Mouse (Mus musculus) midbrain, embryonic 13.5 days (tissue): ENCODE results near the gene Cand1. TPM values are rescaled to one million over a fixed set of nuclear protein-coding genes. Genes with fewer than 3 reads are reported as not detected.

Experiments used
- ATAC-seq: fragments of 200-750 bp; cut with Nextera tagmentation; 2 replicates; pipeline ENCODE4 v1.8.0; 2017; ENCODE audit warnings: mild to moderate bottlenecking, moderate TSS enrichment, moderate library complexity
- H3K27ac ChIP-seq: fragments of 300-500 bp; sonication (generic); 2 replicates; pipeline ENCODE4 v1.5.1; 2015; ENCODE audit warnings: inconsistent platforms, mild to moderate bottlenecking, moderate library complexity
- H3K27me3 ChIP-seq: fragments of 300-500 bp; sonication (generic); 2 replicates; pipeline ENCODE4 v1.6.1; 2015; ENCODE audit warnings: mild to moderate bottlenecking, inconsistent platforms
- H3K36me3 ChIP-seq: fragments of 300-500 bp; sonication (generic); 2 replicates; pipeline ENCODE4 v1.6.1; 2015; ENCODE audit warnings: mild to moderate bottlenecking, inconsistent platforms
- H3K4me1 ChIP-seq: fragments of 300-500 bp; sonication (generic); replicated peaks from 2 replicates; pipeline ENCODE4 v1.6.1; 2015; ENCODE audit warnings: inconsistent platforms
- H3K4me2 ChIP-seq: fragments of 300-500 bp; sonication (generic); replicated peaks from 2 replicates; pipeline ENCODE4 v1.6.1; 2015; ENCODE audit warnings: moderate library complexity, mild to moderate bottlenecking, inconsistent platforms
- H3K4me3 ChIP-seq: fragments of 300-500 bp; sonication (generic); replicated peaks from 2 replicates; pipeline ENCODE4 v1.5.1; 2015; ENCODE audit warnings: mild to moderate bottlenecking, inconsistent platforms
- H3K9ac ChIP-seq: fragments of 300-500 bp; sonication (generic); replicated peaks from 2 replicates; pipeline ENCODE4 v1.6.1; 2015; ENCODE audit warnings: mild to moderate bottlenecking, inconsistent platforms
- H3K9me3 ChIP-seq: fragments of 300-500 bp; sonication (generic); 2 replicates; pipeline ENCODE4 v1.6.1; 2016; ENCODE audit warnings: mild to moderate bottlenecking, inconsistent platforms
- WGBS: fragments of 180-500 bp; shearing (Covaris S2); methylation state at CpG from one replicate; pipeline ENCODE4 v1.1.7; 2015; 5-methylcytosine and 5-hydroxymethylcytosine counted together
- polyA plus RNA-seq: library from polyadenylated mRNA; unstranded; fragments of >200 nt; fragmentation: Nextera tagmentation; extraction: Ambion mirVana; gene quantifications from 2 replicates; pipeline ENCODE4 v1.2.1, GENCODE M21; 2015

Cand1 gene
- polyA plus RNA-seq, 1 experiment from 2014 or later: 55.9 TPM

DNA sequence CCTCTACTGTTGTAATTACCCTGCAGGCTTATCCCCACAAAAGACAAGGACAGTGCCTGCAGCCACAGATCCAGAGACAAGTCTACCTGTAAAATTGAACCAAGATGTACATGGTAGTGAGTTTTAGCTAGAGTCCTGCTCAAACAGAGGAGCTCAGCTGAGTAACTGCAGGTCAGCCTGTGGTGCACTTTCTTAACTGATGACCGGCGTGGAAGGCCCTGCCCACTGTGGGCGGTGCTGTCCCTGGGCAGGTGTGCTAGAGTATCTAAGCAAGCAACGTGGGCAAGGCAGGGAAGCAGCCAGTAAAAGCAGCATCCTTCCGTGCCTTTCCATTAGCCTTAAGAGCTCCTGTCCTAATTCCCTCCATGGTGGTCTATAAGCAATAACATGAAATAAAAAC lies 34.6 kb downstream of the Cand1 start:
- no peak overlapping the region for H3K27ac ChIP-seq
- no peaks in the 10 kb centered on the region for H3K27me3 ChIP-seq
- H3K4me3 ChIP-seq: no peak overlapping the region
- ATAC-seq: no peak
- no peak overlapping the region for H3K4me2 ChIP-seq
- no peak overlapping the region for H3K9ac ChIP-seq
- WGBS: 93% methylated on average over 5 of the region's 5 CpGs
- no peaks in the 10 kb centered on the region for H3K9me3 ChIP-seq
- peaks cover 78% of the 10 kb centered on the region for H3K36me3 ChIP-seq
- H3K4me1 ChIP-seq: no peaks in the 10 kb centered on the region

DNA sequence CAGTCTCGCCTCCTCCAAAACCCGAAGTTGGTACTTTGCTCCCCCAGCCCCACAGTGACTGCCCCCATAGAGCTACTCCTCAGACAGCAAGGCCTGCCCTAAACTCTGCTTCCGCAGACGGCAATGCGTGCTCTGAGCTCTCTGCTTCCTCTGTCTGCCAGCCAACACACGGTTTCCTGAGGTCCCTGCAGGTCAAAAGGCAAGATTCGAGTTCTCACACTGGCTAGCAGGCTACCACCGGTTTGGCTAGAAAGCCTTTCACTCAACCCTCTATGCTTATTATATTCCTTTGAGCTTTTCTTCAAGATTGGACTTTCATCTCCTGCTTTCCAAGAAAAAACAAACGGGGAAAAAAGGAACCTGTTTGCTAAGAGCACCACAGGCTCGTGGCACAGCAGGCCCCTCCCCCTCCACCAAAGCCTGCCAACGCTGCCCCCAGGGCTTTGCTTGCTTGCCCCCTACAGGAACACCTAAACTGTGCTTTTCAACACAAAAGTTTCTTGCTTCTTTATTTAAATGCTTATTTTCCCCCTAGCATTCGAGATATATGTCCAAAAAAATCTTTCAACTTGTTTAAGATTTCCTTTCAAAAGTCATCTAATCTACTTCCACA lies 35.4 kb downstream of the Cand1 start:
- ATAC-seq: no peak
- H3K27ac ChIP-seq: no peak overlapping the region
- H3K9me3 ChIP-seq: no peaks in the 10 kb centered on the region
- peaks cover 76% of the 10 kb centered on the region for H3K36me3 ChIP-seq
- no peaks in the 10 kb centered on the region for H3K27me3 ChIP-seq
- no peaks in the 10 kb centered on the region for H3K4me1 ChIP-seq
- no peak overlapping the region for H3K4me3 ChIP-seq
- WGBS: 83% methylated on average over 12 of the region's 12 CpGs
- H3K4me2 ChIP-seq: no peak overlapping the region
- no peak overlapping the region for H3K9ac ChIP-seq

DNA sequence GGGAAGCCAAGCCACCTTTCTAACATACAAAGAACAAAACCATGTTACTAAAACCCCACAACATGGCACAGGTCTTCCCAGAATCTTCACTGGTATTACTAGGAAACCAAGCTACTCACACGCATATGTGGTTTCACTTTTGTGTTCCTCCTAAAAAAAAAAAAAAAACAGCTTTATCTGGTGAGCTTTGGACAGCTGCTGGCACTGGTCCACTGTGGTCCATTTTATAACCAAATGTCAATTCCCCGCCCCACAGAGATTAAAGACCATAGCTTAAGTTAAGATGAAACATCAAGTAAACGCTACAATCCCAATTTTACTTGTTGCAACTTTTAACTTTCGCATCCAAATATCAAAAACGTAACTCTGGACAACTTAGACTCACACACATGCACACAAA lies 40.0 kb downstream of the Cand1 start:
- no peak overlapping the region for H3K9ac ChIP-seq
- 96% methylated on average over 5 of the region's 5 CpGs for whole genome bisulfite sequencing
- peaks cover 70% of the 10 kb centered on the region for H3K36me3 ChIP-seq
- H3K4me3 ChIP-seq: no peak overlapping the region
- no peaks in the 10 kb centered on the region for H3K9me3 ChIP-seq
- ATAC-seq: no peak
- H3K4me2 ChIP-seq: no peak overlapping the region
- no peak overlapping the region for H3K27ac ChIP-seq
- no peaks in the 10 kb centered on the region for H3K4me1 ChIP-seq
- H3K27me3 ChIP-seq: no peaks in the 10 kb centered on the region

DNA sequence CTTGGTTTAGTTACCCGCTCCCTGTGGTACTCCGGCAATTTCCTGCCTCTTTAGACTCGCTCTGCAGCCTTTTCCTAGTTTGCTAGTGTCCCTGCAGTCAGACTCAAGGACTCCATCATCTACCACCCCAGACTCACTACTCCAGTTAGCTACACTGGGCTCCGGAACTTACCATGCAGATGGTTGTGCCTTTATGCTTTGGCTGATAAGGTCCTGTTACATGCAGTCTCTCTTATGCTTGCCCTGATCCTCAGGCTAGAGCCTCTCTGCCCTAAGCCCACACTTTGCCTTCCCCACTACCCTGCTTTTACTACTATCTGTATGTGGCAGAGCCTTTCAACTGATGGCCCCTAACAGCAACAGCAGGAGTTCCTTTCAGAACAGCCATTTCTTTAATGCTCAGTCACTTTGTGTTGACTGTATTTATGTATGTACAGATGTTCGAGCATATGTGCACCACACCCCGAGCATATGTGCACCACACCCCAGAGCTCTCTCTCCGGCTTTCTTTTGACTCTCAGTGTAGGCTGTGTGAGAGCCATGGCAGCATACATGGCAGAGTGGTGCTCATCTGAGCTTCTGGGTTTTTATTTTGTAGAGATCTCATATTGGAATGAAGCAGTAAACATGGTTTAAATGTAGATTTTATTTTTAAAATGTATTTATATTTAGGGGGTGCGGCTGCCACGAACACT lies 41.5 kb downstream of the Cand1 start:
- 0 out of 2 replicates have a peak, but pooled peaks have one; percentile 11 for ATAC-seq

DNA sequence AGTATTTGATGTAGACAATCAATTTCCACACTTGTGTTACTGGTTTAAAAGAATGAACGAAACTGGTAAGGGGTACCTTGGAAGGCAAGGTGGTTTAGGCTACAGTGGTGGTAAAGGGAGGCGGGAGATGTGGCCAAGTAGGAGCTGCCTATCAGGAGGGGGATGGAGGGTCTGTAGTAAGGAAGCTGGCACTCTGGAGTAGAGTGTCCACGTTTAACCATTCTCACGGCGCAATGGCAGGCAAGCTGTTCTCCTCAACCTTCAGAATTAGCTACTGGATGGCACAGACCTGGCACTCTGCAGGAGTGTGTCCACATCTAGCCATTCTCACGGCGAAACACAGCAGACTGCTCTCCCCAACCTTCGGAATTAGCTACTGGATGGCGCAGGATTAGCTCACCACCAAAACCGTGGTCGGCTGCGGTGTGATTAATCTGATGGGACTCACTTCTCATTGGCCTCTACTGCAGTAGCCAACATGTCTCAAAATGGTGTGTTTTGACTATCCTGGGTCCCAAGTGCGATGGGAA lies 42.2 kb downstream of the Cand1 start:
- Histone ChIP-seq H3K27ac (no peak overlapping the region), H3K9me3 (no peaks in the 10 kb centered on the region), H3K4me3 (no peak overlapping the region), H3K4me1 (no peaks in the 10 kb centered on the region), H3K4me2 (no peak overlapping the region), H3K36me3 (peaks cover 57% of the 10 kb centered on the region), H3K27me3 (no peaks in the 10 kb centered on the region), H3K9ac (no peak overlapping the region)
- 94% methylated on average over 13 of the region's 13 CpGs for WGBS
- ATAC-seq: 0 out of 2 replicates have a peak, but pooled peaks have one; percentile 11

More for the DNA sequence above, 41.5 kb downstream of the Cand1 start:
- no peak overlapping the region for H3K4me2 ChIP-seq
- no peaks in the 10 kb centered on the region for H3K4me1 ChIP-seq
- WGBS: 97% methylated on average over 9 of the region's 9 CpGs
- H3K27ac ChIP-seq: no peak overlapping the region
- no peaks in the 10 kb centered on the region for H3K9me3 ChIP-seq
- peaks cover 62% of the 10 kb centered on the region for H3K36me3 ChIP-seq
- H3K9ac ChIP-seq: no peak overlapping the region
- no peaks in the 10 kb centered on the region for H3K27me3 ChIP-seq
- no peak overlapping the region for H3K4me3 ChIP-seq

DNA sequence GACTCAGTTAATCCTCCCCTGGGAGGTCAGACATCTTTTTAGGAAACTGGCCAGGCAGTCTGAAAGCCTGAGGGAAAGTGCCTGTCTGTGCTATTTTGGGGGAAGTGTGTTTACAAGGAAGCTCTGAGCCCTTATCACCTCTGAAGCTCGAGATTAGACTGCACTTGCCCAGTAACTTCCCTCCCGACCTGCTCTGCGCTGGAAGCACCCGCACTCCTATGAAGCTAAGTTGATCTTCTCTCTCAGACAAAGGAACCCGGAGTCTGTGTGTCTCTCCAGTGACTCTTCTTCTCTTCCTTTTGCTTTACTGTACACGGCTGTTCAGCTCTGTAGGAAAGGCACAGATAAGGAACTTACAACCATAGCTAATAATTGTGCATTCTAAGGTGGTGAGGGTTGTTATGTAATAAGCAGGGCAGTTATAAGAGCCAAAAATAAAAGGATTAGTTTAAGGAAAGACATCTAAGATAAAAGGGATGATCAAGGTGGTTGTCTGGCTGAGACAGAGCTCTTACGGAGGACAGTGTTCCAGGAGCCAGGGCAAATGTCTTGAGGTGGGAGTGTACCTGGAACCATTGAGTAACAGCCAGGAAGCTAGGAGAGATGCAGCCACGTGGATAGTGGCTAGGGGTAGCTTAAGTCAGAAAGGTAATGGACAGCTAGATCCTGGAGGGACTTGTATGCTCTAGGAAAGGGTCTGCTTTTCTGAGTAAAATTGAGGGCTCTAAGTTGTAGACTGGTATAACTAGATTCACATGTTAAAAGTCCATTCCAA lies 47.1 kb downstream of the Cand1 start:
- no peak for ATAC-seq
- Histone ChIP-seq H3K27ac (no peak overlapping the region), H3K36me3 (peaks cover 23% of the 10 kb centered on the region), H3K4me2 (no peak overlapping the region), H3K4me1 (no peaks in the 10 kb centered on the region), H3K9me3 (no peaks in the 10 kb centered on the region), H3K9ac (no peak overlapping the region), H3K4me3 (no peak overlapping the region), H3K27me3 (no peaks in the 10 kb centered on the region)
- 67% methylated on average over 8 of the region's 8 CpGs for WGBS

DNA sequence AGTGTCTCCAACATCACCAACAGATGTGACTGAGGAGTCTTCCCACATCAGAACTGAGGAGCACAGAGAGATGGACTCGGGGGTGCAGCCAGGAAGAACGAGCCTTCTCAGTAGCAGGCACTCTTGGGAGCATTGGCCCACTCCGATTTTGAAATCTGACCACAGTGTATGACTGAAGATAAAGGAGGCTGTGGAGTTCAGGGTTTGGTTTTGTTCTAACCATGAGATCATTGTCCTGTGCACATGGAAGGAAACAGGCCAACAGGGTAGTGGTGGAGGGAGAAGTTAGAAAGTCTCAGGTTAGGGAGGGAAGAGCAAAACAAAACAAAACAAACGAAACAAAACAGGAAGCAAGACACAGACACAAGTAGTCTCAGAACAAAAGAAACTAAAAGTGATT lies 52.1 kb downstream of the Cand1 start:
- Histone ChIP-seq H3K27me3 (no peaks in the 10 kb centered on the region), H3K4me3 (no peak overlapping the region), H3K9ac (no peak overlapping the region), H3K4me2 (no peak overlapping the region), H3K9me3 (no peaks in the 10 kb centered on the region), H3K4me1 (no peaks in the 10 kb centered on the region), H3K27ac (no peak overlapping the region), H3K36me3 (no peaks in the 10 kb centered on the region)
- no peak for ATAC-seq
- 81% methylated on average over 4 of the region's 4 CpGs for WGBS

DNA sequence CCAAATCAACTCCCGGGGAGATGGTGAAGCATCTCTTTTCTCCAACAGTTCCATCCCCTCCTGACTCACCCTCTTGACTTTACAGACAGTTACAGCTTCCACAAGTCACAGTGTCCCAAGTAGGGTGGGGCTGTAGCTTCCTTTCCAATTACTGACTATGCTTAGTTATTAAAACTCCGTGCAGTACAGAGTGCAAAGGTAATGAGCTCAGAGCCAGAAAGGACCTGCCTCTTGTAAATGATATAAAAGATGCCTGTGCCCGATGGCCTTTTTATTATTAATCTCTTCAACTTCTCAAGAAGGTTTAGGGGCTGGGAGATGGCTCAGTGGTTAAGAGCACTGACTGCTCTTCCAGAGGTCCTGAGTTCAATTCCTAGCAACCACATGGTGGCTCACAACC lies 70.2 kb downstream of the Cand1 start:
- Histone ChIP-seq H3K27me3 (no peaks in the 10 kb centered on the region), H3K4me1 (no peaks in the 10 kb centered on the region), H3K9me3 (no peaks in the 10 kb centered on the region), H3K4me3 (no peak overlapping the region), H3K9ac (no peak overlapping the region), H3K36me3 (no peaks in the 10 kb centered on the region), H3K27ac (no peak overlapping the region), H3K4me2 (no peak overlapping the region)
- WGBS: 92% methylated on average over 3 of the region's 3 CpGs
- no peak for ATAC-seq

DNA sequence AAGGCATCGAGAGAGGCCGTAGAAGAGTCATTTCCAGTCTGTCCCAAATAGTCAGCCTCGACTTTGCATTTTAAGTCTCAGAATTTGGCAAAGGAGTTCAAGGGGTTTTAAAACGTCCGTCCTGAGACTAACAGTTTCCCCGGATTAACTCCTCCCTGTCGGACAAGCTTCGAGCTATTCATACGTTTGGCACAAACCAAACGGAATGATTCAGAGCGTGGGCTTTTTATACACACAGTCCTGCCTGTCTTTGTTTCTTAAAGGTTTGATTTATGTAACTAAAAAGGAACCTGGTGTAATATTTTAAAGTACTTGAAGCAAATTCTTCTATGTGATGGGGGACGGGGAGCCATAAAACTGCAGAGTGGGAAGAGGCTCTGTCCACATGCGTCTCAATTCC lies 70.6 kb downstream of the Cand1 start:
- no peak overlapping the region for H3K4me3 ChIP-seq
- no peaks in the 10 kb centered on the region for H3K4me1 ChIP-seq
- no peak for ATAC-seq
- no peak overlapping the region for H3K4me2 ChIP-seq
- no peaks in the 10 kb centered on the region for H3K9me3 ChIP-seq
- no peaks in the 10 kb centered on the region for H3K36me3 ChIP-seq
- no peaks in the 10 kb centered on the region for H3K27me3 ChIP-seq
- H3K9ac ChIP-seq: no peak overlapping the region
- no peak overlapping the region for H3K27ac ChIP-seq
- 74% methylated on average over 13 of the region's 13 CpGs for WGBS

DNA sequence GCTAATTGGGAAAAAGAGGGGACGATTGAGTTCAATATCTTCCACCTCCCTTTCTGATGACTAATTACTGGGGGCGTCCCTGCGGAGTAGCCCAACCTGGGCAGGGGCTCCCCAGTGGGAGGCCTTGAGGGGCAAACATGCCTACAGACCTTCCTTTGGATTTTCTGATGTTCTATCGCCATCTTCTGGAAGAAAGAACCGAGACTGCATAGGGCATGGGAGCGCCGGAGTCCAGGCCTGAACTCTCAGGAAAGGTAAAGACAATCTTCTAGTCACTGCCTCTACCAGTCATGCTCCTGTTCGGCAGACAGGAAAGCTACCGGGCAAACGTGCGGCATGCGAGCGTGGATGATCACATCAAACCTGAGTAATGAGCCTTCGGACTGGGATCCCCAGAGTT lies 71.1 kb downstream of the Cand1 start:
- H3K36me3 ChIP-seq: no peaks in the 10 kb centered on the region
- no peaks in the 10 kb centered on the region for H3K9me3 ChIP-seq
- no peaks in the 10 kb centered on the region for H3K4me1 ChIP-seq
- 35% methylated on average over 14 of the region's 14 CpGs for WGBS
- H3K4me3 ChIP-seq: no peak overlapping the region
- peak; percentile 50; the same call in 1 of the 2 replicates for ATAC-seq
- H3K27me3 ChIP-seq: no peaks in the 10 kb centered on the region
- H3K27ac ChIP-seq: no peak overlapping the region
- no peak overlapping the region for H3K4me2 ChIP-seq
- no peak overlapping the region for H3K9ac ChIP-seq

DNA sequence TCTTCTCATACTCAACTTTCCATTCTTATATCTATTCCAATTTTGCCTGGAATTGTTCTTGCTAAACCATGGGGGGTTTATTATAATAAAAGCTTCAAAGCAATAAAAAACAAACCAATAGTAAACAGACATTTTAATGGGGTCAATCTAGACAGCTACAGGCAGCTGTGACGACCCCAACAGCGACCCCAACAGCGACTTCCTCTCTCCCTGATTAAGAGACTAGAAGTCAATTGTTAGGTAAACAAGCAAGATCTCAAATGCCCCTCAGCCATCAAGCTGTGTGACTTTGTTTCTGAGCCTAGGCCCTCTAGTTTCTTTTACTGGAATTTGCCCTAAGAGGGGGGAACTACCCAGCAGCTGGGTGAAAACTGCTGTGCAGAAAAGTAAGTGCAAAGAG lies 72.0 kb downstream of the Cand1 start:
- Histone ChIP-seq H3K36me3 (no peaks in the 10 kb centered on the region), H3K9ac (no peak overlapping the region), H3K4me3 (no peak overlapping the region), H3K9me3 (no peaks in the 10 kb centered on the region), H3K4me2 (no peak overlapping the region), H3K27me3 (no peaks in the 10 kb centered on the region), H3K4me1 (no peaks in the 10 kb centered on the region), H3K27ac (no peak overlapping the region)
- 17% methylated on average over 3 of the region's 3 CpGs for WGBS
- ATAC-seq: no peak

DNA sequence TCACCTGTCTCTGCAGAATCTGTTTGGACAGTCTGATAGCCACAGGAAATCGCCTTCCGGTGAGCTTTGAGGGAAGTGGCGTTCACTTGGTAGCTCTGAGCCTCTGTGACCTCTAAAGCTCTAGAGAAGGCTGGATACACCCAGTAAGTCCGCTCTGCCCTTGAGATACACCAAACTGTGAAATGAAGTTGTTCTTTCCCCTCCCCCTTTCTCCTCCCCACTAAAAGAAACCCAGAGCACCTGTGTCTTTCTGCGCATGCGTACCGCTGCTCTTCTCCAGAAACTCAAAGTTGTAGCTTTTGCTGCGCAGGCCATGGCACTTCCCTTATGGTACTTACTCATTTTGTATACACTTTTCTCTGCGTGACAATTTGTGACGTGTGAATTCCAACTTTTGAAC lies 74.8 kb downstream of the Cand1 start:
- H3K4me1 ChIP-seq: no peaks in the 10 kb centered on the region
- peaks cover 6% of the 10 kb centered on the region; the same call in 1 of the 2 replicates for H3K9me3 ChIP-seq
- no peak overlapping the region for H3K4me3 ChIP-seq
- no peaks in the 10 kb centered on the region for H3K27me3 ChIP-seq
- H3K4me2 ChIP-seq: no peak overlapping the region
- no peak overlapping the region for H3K27ac ChIP-seq
- no peak for ATAC-seq
- H3K9ac ChIP-seq: no peak overlapping the region
- H3K36me3 ChIP-seq: no peaks in the 10 kb centered on the region
- 96% methylated on average over 10 of the region's 10 CpGs for WGBS
